Mouse (Mus musculus): ENCODE results near the gene Actc1. TPM values are rescaled to one million over a fixed set of nuclear protein-coding genes. Genes with fewer than 3 reads are reported as not detected.

Actc1 gene
- total RNA-seq, 2 experiments from 2014 or later, result not detected

GRCm38 (mm10) chr2:114050150-114050549, 3.2 kb downstream of the Actc1 start:
- DNase-seq (ENCODE audit: low spot score in 2 of 2), result no peak

DNA sequence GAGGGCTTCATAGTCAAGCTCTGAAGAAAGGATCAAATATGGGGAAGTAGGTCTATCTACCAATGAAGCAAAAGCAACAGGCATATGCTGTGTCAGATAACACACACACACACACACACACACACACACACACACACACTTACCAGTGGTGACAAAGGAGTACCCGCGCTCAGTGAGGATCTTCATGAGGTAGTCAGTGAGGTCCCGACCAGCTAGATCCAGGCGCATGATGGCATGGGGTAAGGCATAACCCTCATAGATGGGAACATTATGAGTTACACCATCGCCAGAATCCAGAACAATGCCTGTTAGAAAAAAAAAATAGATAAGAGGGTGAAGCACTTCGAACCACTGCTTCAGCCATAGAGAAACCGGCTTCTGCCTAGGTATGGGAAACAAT, 4.0 kb downstream of the Actc1 start:
- no peak for DNase-seq (ENCODE audit: low spot score in 2 of 2)

DNA sequence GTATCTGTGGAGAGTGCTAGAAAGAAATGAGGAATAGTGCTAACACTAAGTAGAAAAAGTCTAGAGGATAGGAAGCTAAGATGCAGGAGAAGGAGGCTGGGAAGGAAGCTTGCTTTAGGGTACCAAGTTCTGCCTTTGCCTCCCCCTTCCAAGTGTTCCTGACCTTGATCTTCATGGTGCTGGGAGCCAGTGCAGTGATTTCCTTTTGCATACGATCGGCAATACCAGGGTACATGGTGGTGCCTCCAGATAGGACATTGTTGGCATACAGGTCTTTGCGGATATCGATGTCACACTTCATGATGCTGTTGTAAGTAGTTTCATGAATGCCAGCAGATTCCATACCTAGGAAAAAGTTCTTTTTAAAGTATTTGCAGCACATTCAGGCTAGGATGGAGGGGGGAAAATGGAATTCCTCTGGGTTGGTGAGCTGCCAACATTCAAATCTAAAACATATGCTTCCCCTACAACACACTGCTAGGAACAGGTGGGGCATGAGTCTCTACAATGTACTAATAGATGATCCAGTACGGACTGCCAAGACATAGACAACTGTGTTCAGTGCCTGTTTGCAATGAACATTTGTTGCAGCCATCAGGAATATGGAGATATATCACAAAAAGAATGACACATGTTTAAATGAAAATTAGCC, 5.3 kb downstream of the Actc1 start:
- DNase-seq (ENCODE audit: low spot score in 2 of 2), result no peak

GRCm38 (mm10) chr2:114046151-114046664, 7.1 kb downstream of the Actc1 start:
- DNase-seq (ENCODE audit: low spot score in 2 of 2), result no peak

DNA sequence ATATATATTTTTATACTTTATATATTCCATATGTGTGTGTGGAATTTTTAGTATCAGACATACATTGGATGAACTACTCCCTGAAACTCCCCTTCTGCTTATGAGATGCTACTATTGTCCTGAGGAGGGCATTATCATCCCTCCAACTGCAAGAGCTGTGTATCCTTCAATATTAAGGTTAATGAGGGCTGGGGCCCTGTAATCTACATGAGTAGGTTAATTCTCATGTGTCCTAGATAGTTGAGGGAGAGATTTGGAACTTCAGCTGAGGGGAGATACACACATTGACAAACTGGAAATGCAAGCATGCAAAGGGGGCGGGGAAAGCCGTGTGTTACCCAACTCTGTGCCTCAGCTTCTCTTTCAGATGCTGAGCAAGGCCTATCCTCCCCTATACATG, 15.4 kb downstream of the Actc1 start:
- DNase-seq (ENCODE audit: low spot score in 2 of 2), result no peak

DNA sequence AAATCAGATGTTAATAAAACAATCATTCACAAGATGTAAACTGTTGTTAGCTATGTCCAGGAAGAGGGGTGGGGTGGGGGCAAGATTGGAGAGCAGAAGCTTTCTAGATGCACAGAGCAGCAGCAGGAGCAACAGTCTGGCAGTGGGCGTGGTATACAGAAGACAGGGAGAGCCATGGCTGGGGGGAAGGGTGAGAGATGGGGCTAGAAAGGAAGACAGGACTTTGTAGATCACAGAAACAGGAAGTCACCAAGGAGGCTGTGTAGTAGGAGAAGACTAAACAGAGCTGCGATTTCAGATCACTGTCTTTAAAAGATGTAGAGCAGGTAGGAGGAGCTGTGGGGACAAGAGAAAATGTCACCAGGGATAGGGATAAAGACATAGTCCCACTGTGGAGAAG, 21.1 kb downstream of the Actc1 start:
- no peak for DNase-seq (ENCODE audit: low spot score in 2 of 2)

DNA sequence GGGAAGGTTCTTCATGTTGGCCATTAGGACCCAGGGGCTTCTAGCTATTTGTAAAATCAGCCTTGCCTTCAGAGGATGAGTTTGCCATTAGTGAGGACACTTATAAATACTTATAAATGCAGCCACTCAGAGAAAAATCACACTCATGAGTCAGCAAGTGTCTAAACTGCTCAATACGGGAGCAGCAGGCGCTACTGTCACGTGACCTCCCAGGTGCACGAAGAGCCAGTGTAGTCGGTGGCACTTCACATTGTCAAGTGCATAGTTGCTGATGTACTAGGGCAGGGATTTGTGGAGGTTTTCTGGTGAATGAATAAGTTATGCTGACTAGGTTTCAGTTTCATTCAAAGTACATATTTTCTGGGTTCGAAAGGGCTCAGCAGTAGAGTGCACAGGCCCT, 30.0 kb downstream of the Actc1 start:
- no peak for DNase-seq (ENCODE audit: low spot score in 2 of 2)

DNA sequence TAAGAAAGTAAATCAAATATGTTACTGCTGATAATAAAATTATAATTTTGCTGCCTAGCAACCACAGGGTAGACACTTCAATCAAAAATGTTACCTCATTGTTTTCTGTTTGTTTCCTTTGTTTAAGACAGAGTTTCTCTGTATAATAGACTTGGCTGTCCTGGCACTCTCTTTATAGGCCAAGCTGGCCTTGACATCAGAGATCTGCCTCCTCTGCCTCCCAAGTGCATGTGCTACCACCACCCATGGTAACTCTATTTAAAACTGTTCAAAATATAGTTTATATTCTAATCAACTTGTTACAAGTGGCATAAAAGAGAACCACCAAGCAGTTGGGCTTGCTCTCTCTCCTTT, 33.2 kb downstream of the Actc1 start:
- no peak for DNase-seq (ENCODE audit: low spot score in 2 of 2)

GRCm38 (mm10) chr2:114019474-114020209, 33.7 kb downstream of the Actc1 start:
- no peak for DNase-seq (ENCODE audit: low spot score in 2 of 2)

GRCm38 (mm10) chr2:114018136-114018535, 35.2 kb downstream of the Actc1 start:
- no peak for DNase-seq (ENCODE audit: low spot score in 2 of 2)

DNA sequence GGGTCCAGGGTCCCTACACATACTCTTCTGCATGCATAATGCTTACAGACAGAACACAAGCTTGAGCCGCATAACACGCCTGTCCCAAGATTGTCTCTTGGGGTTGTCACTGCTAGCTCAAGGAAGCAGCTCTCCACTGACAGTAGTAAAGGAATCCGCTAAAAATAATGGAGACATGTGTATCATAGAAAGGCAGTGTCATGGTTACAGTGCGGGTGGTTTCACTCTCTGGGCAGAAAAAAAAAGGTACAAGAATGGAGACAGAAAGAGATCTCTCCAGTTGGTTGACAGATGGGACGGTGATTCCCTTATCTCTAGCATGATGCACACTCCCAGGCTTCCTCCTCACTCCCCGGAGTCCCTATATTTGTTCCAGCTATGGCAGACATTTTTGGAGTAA, 38.5 kb downstream of the Actc1 start:
- no peak for DNase-seq (ENCODE audit: low spot score in 2 of 2)

GRCm38 (mm10) chr2:114013846-114014245, 39.5 kb downstream of the Actc1 start:
- no peak for DNase-seq (ENCODE audit: low spot score in 2 of 2)

DNA sequence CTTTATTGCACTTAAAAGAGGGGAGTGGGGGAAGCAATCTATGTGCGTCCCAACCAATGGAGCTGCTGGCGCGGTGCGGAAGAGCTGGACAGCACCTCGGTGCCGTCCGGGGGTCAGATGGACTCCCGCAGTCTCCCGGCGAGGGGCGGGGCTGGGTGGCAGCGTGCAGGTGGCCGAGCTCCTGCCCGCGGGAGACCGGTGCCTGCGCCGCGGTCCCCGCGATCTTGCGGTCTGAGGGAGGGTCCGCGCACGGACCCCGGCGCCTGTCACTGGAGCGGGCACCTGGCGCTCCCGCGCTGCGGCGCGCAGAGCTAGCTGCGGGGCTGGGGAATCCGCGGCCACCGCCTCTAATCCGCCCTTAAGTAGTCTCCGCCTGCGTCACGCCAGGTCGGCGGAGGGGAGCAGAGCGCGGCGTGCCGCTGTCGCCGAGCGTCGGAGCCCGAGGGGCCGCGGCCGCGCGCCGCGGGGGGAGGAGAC, 40.0 kb downstream of the Actc1 start, which contains the start of gene Gjd2:
TSS of gene Gjd2 (minus strand) at position 325 of the 477 bp plus-strand sequence.
- DNase-seq (ENCODE audit: low spot score in 2 of 2), result peak; percentile 16 to 50

DNA sequence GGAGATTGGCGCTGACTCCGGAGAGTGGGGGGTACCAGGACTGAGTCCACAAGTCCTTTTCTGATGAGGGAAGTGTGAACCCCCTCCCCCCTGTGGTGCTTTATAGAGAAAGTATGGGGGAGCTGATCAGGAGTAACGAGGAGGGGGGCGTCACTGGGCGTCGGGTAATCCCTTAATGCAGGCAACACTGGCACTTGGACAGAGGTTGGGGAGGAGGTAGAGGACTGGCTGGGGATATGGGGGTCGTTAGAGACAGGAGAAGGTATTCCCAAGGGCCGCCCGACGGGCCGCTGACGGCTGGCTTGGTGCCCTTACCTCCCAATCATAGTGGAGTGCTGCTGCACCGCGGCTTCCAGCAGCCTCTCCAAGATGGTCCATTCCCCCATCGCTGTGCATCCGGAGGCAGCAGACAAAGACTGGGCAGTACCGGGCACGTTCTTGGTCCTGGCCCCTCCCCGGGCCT, 40.6 kb downstream of the Actc1 start:
- peak; percentile 35 for DNase-seq (ENCODE audit: low spot score in 2 of 2)

DNA sequence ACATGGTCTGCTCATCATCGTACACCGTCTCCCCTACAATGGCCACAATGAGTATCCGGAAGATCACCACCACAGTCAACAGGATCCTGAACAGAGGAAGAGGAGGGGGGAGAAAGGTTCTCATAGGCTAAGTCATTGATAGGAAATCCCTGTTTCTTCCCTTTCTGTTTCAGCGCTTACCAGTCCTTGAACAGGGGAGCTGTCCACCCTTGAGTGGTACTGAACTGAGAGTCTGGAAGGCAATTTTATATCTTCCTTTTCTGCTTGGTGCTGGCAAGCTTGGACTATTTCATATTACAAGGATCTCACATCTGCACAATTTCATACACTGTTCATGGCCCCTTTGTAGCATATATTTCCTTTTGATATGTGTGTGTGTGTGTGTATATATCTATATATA, 41.5 kb downstream of the Actc1 start:
- peak in 1 of 2 experiments; percentile 36 for DNase-seq (ENCODE audit: low spot score in 2 of 2)

DNA sequence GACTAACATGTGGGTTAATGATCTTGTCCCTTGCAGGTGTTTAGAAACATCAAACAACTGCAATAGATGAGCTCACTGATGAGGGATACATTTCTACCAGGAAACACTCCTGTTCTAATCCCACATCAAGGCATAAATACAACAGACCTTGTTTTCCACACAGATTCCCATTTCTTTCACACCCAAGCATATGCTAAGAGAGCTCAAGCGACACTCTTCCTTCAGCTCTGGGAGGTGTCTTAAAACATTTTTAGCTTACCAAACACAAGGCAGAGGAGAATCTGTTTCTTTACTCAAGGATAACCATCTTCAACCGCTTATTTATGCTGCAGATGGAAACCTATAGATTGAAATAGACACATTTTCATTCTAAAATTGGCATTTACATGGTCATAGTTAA, 45.0 kb downstream of the Actc1 start:
- no peak for DNase-seq (ENCODE audit: low spot score in 2 of 2)

- no peak for DNase-seq (ENCODE audit: low spot score in 2 of 2)
Observed at GRCm38 (mm10) chr2:113997484-113997883, 55.9 kb downstream of the Actc1 start.

Other genes starting within 250 kb of the Actc1 start
- gene Scg5, start 224.4 kb downstream of the Actc1 start, total RNA-seq (2021), result 100 to 1,000 TPM; 272 TPM
- gene Arhgap11a, start 204.9 kb downstream of the Actc1 start, total RNA-seq (2021), result 1 to 10 TPM; 6.6 to 6.7 TPM
- 10 to 100 TPM; 17.4 to 19.9 TPM for gene Gjd2, start 39.9 kb downstream of the Actc1 start, total RNA-seq (2021)
- 10 to 100 TPM; 26.0 to 27.3 TPM for gene Aqr, start 133.5 kb upstream of the Actc1 start, total RNA-seq (2021)
- gene Zfp770, start 147.9 kb upstream of the Actc1 start, total RNA-seq (2021), result 10 to 100 TPM; 27.3 to 29.2 TPM